Mouse (Mus musculus) gastrocnemius, postnatal 4 days (tissue): ENCODE results near the gene Ccdc134. TPM values are rescaled to one million over a fixed set of nuclear protein-coding genes. Genes with fewer than 3 reads are reported as not detected.

ENCODE experiments used
- DNase-seq, 2 experiments: peaks; one replicate each; pipeline ENCODE4 v3.0.0; 2021 to 2022; ENCODE audit warnings: low spot score in 2 of 2, mixed read lengths in 2 of 2
- total RNA-seq, 2 experiments: library from RNA; stranded (reverse); gene quantifications; 2 replicates each; pipeline ENCODE4 v1.2.3; 2021

Ccdc134 gene
- total RNA-seq, 2 experiments from 2014 or later = 45.5 to 49.4 TPM

DNA sequence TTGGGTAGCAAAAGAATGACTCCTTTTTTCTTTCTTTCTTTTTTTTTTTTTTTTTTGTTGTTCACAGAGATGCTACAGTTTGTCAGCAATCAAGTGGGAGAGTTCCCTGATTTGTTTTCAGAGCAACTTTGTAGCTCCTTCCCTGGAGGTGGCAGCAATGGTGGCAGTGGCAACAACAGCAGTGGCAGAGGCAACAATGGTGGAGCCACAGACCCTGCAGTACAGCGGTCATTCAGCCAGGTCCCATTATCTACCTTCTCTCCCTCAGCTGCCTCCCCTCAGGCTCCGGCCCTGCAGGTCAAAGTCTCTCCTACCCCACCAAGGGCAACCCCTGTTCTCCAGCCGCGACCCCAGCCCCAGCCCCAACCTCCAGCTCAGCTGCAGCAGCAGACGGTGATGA lies 41.9 kb downstream of the Ccdc134 start:
- DNase-seq = no peak

- DNase-seq = no peak
Measured at GRCm38 (mm10) chr15:82170437-82171377, 43.0 kb downstream of the Ccdc134 start.

- no peak for DNase-seq
Measured at GRCm38 (mm10) chr15:82172648-82173047, 44.9 kb downstream of the Ccdc134 start.

- no peak for DNase-seq
Measured at GRCm38 (mm10) chr15:82175091-82175490, 47.4 kb downstream of the Ccdc134 start.

GRCm38 (mm10) chr15:82177743-82178290 lies 50.1 kb downstream of the Ccdc134 start:
- DNase-seq = no peak

DNA sequence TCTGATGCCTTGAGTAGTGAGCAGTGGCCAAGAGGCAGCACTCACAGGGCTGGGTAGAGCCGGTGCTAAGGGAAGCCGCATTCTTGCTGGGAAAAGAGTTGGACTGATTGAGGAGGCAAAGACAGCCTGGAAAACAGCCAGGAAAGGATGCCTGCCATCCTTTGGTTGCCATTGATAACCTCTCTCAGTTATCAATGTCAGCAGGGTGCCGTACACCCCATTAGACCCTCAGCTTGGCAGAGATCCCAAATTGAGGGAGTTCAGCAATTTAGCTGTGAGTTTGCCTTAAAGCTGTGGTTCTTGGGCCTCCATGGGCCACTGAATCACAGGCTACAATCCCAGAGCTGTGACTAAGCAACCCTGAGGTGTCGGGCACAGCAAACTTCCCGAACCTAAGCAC lies 53.4 kb downstream of the Ccdc134 start:
- no peak for DNase-seq

- no peak for DNase-seq
Measured at GRCm38 (mm10) chr15:82182311-82182710, 54.6 kb downstream of the Ccdc134 start.

DNA sequence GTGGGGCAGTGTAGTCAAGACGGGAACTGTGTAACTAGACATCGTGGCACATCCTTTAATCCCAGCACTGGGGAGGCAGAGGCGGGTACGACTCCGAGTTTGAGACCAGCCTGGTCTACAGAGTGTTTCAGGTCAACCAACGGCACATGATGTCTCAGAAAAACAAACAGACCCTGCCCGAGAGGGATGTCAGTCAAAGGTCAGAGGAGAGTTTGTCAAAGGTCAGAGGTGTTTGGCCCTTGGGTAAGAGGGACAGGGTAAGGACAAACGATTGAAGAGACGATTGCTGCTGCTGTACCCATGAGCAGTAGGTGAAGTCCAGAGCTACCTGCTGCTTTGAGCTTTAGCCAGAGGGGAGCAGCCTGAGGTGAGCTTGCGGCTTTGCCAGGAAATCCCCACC lies 55.9 kb downstream of the Ccdc134 start:
- DNase-seq = no peak

- no peak for DNase-seq
Measured at GRCm38 (mm10) chr15:82184183-82184582, 56.5 kb downstream of the Ccdc134 start.

DNA sequence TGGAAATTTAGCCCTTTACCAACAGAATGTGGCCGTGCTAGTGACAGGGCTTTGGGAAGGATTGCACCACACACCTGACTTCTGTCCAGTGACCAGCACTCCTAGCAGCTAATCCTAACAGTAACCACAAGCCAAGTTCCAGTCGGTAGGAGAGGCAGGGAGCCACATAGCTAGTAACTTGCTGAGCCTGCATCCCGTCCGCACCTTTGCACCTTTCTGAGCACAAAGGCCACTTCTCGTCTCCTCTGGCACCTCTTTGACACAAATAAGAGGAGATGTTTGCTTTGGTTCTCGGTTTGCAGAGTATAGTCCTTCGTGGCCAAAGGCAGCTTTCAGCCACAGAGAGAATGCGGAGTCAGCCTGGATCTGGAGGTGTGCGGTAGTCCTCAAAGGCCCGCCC lies 56.9 kb downstream of the Ccdc134 start:
- no peak for DNase-seq

- DNase-seq = no peak
Measured at GRCm38 (mm10) chr15:82185062-82185783, 57.5 kb downstream of the Ccdc134 start.

- no peak for DNase-seq
Measured at GRCm38 (mm10) chr15:82186131-82186530, 58.4 kb downstream of the Ccdc134 start.

GRCm38 (mm10) chr15:82186931-82187330 lies 59.2 kb downstream of the Ccdc134 start:
- no peak for DNase-seq

DNA sequence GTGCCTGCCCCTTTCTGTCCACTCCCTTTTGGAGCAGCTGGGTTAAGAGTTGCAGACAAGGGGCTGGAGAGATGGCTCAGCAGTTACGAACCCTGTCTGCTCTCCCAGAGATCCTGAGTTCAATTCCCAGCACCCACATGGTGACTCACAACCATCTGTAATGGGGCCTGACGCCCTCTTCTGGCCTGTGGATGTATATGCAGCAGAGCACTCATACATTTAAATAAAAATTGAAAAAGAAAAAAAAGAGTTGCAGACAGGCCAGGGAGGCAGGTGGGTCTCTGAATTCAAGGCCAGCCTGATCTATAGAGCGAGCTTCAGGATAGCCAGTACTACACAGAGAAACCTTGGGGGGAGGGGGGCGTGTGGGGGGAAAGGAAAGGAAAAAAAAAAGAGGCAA lies 59.7 kb downstream of the Ccdc134 start:
- DNase-seq = no peak

DNA sequence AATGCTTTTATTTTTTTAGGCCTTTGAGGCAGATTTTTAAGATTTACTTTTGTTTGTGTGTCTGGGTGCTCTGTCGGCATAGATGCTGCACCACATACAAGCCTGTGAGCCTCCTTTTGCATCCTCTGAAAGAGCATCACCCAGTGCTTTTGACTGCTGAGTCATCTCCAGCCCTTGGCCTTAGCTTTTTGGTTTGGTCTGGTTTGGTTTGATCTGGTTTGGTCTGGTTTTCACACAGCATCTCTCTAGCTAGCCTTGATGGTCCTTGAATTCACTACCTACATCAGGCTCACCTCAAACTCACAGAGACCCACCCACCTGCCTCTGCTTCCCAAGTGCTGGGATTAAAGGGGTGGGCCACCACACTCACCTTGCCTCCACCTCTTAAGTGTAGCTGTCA lies 60.2 kb downstream of the Ccdc134 start:
- DNase-seq = no peak

DNA sequence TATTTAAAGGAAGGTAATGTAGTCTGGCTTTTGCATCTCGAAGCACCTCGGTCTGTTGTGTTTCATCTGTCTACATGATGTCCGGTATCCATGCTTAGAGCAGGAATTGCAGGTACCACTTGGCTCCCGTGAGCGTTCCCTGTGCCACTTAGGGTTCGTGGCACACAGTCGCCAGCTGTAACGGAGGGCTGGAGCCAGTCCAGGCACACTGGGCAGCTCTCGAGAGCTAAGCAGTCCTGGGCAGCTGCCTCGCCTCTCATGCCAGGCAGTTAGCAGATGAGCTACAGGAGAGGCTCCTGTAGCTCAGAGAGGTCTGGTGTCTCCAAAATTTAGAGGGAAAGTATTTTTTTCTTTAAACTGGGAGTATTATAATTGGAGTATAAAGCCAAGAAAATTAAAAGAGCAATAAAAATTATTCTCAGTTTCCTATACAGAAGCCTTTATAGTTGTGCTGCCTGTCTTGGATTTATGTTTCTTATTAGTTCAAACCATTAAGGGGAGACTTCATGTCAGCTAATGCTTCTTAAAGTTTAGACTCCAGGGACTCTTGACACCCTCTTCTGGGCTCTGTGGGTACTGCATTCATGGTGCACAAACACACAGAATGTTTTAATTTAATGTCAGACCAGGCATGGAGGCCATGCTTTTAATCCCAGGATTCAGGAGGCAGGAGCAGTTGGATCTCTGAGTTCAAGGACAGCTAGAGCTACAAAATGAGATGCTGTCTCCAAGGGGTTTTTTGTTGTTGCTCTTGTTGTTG lies 60.9 kb downstream of the Ccdc134 start:
- peak in 1 of 2 experiments; percentile 53 for DNase-seq

Other genes starting within 250 kb of the Ccdc134 start
- 10 to 100 TPM; 14.1 to 16.5 TPM for gene Polr3h, start 201.7 kb upstream of the Ccdc134 start, total RNA-seq
- 1 to 10 TPM; 9.1 to 9.4 TPM for gene Csdc2, start 191.2 kb upstream of the Ccdc134 start, total RNA-seq
- 10 to 100 TPM; 20.3 to 21.6 TPM for gene Pmm1, start 167.0 kb upstream of the Ccdc134 start, total RNA-seq
- gene 1700029P11Rik, start 147.4 kb upstream of the Ccdc134 start, total RNA-seq = not detected
- 10 to 100 TPM; 26.2 to 28.6 TPM for gene Xrcc6, start 140.1 kb upstream of the Ccdc134 start, total RNA-seq
- gene Desi1, start 94.1 kb upstream of the Ccdc134 start, total RNA-seq = 10 to 100 TPM; 21.9 to 23.9 TPM
- 10 to 100 TPM; 60.2 to 64.0 TPM for gene Snu13, start 80.3 kb upstream of the Ccdc134 start, total RNA-seq
- not detected for gene 4930407I10Rik, start 68.8 kb upstream of the Ccdc134 start, total RNA-seq
- under 1 TPM in 1 of 2 experiments, not detected in 1; 0.16 TPM for gene Mei1, start 57.9 kb upstream of the Ccdc134 start, total RNA-seq
- gene Srebf2, start 19.3 kb downstream of the Ccdc134 start, total RNA-seq = 10 to 100 TPM; 77.9 to 96.4 TPM
- under 1 TPM in 1 of 2 experiments, not detected in 1; 0.23 TPM for gene Shisa8, start 84.9 kb downstream of the Ccdc134 start, total RNA-seq
- gene Tnfrsf13c, start 96.4 kb downstream of the Ccdc134 start, total RNA-seq = under 1 TPM in 1 of 2 experiments, not detected in 1; 0.66 TPM
- 10 to 100 TPM in 1 of 2 experiments, 1 to 10 TPM in 1; 8.5 to 14.4 TPM for gene Cenpm, start 116.8 kb downstream of the Ccdc134 start, total RNA-seq
- not detected for gene 1500009C09Rik, start 124.5 kb downstream of the Ccdc134 start, total RNA-seq
- gene Sept3, start 147.0 kb downstream of the Ccdc134 start, total RNA-seq = 1 to 10 TPM; 1.2 to 1.9 TPM
- gene Wbp2nl, start 171.0 kb downstream of the Ccdc134 start, total RNA-seq = not detected
- gene Naga, start 211.0 kb downstream of the Ccdc134 start, total RNA-seq = 10 to 100 TPM; 42.0 to 44.4 TPM
- 10 to 100 TPM in 1 of 2 experiments, 1 to 10 TPM in 1; 8.7 to 10.9 TPM for gene Pheta2, start 211.0 kb downstream of the Ccdc134 start, total RNA-seq
- 100 to 1,000 TPM; 135 to 144 TPM for gene Smdt1, start 211.0 kb downstream of the Ccdc134 start, total RNA-seq
- gene Ndufa6, start 226.4 kb downstream of the Ccdc134 start, total RNA-seq = 100 to 1,000 TPM; 306 to 308 TPM